Mouse (Mus musculus): ENCODE measurements around the gene Nr2e1. TPM values are rescaled to one million over a fixed set of nuclear protein-coding genes. Genes with fewer than 3 reads are reported as not detected.

Gene Nr2e1
- polyA plus RNA-seq (2012; rRNA removed): not detected in 2 replicates

DNA sequence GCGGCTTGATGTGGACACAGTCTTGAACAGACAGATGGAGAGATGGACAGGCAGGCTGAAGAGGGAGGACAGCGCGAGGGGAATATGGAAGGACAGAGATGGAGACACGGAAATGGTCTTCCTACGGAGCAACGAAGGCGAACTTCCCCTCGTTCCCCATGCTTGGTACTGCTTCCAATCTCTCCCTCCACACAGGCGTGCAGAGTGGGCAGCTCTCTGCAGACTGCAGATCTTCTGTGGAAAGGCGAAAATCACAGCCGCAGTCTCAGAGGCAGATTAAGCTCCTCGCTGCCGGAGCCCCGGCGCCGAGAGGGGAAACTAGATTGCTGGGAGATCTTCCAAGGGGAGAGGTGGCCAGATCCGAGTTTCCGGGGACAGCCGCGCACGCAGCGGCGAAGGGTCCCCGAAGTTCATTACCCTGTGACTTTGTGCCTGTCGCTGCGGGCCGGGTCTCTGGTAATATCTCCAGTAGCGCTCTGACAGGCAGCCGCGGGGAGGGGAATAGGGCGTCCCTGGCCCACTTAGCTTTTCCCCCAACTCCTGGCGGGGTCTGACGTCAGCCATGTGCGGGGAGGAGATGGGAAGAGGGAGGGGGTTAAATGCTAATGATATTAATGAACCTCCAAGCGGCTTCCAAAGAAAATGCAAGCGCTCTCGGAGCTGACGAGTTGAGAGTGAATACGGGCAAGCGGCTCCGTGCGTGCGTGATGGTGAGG is at the start of gene Nr2e1, which contains the start of gene Ostm1:
Nr2e1 (minus strand) TSS at position 476 of the 716 bp plus-strand sequence.
Ostm1 (plus strand) TSS at position 666 of the 716 bp plus-strand sequence.
- no peak for DNase-seq
- no peak within 1 kb of the TSS for H3K4me3 ChIP-seq (replicated peaks; ENCODE audit: extremely low read depth, low read depth, low read length)
- 2% methylated on average over 43 of the region's 43 CpGs for WGBS
- H3K4me1 ChIP-seq (ENCODE audit: control insufficient read depth, insufficient read depth, low read length): peaks cover 3% of the 10 kb centered on the region; the same call in 1 of the 2 replicates
- no peak for TF ChIP-seq POLR2A (IDR thresholded peaks at IDR 0.05; ENCODE audit: borderline replicate concordance, extremely low read depth, low read depth, low read length)
- TF ChIP-seq CTCF (IDR thresholded peaks at IDR 0.05; ENCODE audit: insufficient read depth, low read length): no peak

GRCm38 (mm10) chr10:42632453-42633360 is 49.3 kb upstream of the Nr2e1 start:
- DNase-seq: peak; percentile 28
- 2% methylated on average over 39 of the region's 39 CpGs for WGBS
- Histone ChIP-seq H3K4me1 (ENCODE audit: control insufficient read depth, insufficient read depth, low read length) (peaks cover 15% of the 10 kb centered on the region; the same call in 1 of the 2 replicates), H3K4me3 (replicated peaks; ENCODE audit: extremely low read depth, low read depth, low read length) (peak overlapping the region; percentile 59)
- TF ChIP-seq POLR2A (IDR thresholded peaks at IDR 0.05; ENCODE audit: borderline replicate concordance, extremely low read depth, low read depth, low read length) (no peak), CTCF (IDR thresholded peaks at IDR 0.05; ENCODE audit: insufficient read depth, low read length) (no peak)

DNA sequence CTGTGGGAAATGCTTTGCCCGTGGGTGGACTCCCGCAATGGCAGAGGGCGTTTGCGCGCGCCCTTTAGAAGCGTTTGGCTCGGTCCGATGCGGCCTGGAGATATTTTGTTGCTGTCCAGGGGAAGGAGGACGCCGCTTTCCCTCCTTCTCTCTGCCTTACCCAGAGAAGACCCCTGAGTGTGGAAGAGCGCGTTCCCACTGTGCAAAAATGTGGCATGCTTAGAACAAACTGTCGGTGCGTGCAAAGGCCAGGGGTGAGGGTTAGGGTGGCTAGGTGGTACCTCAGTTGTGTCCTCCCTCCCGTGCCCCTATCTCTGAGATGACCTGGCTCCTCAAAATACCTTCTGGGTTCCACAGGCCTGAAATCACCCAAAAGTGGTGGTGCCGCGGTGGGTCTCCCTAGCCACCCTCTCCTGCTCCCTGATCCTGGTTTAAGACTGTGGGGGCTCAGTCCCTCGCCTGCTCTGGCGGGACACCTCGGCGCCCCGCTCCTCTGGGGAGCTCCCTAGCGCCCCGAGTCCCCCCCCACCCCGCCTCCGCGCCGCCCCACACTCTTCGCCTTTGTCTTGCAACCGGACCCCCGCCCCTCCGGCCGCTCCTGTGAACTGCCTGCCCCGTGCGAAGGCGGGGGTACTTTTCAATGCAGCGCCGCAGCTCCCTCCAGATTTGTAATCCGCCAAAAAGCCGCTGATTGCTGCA is 48.5 kb upstream of the Nr2e1 start:
- H3K4me3 ChIP-seq (replicated peaks; ENCODE audit: extremely low read depth, low read depth, low read length): no peak overlapping the region
- H3K4me1 ChIP-seq (ENCODE audit: control insufficient read depth, insufficient read depth, low read length): peaks cover 15% of the 10 kb centered on the region; the same call in 1 of the 2 replicates
- no peak for DNase-seq
- TF ChIP-seq CTCF (IDR thresholded peaks at IDR 0.05; ENCODE audit: insufficient read depth, low read length) (no peak), POLR2A (IDR thresholded peaks at IDR 0.05; ENCODE audit: borderline replicate concordance, extremely low read depth, low read depth, low read length) (no peak)
- 3% methylated on average over 42 of the region's 42 CpGs for WGBS

DNA sequence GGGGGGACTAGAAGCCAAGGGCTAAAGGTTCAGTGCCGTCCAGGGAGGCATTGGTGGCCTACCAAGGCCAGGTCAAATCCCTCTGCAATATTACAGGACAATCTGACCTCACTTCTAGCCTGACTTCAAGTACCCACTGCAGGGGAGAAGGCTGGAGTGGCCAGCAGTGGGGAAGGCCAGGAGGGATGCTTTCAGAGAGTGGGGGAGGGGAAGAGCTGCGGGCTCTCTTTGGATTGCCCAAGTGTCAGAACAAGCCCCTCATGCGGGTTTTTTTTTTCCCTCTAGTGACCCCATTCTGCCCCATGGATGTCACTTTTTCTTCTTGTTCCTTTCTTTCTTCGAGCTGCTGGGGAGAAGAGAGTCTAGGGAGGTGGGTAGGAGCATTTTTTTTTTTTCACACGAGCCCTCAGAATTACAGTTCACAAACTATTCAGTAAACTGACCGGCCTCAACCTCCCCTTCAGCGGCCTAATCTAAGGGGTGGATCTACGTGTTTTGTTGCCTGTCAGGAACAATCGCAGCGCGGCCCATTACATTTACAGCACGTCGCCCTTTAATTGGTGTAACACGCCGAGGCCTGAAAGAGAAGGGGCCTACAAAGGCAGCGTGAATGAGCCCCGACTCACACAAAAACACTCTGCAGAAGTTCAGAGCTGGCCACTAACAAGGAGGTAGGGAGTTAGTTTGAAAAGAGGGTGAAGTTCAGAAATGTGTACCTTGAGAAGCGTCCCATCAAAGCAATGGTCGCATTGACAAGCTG is 47.3 kb upstream of the Nr2e1 start:
- WGBS: 15% methylated on average over 19 of the region's 19 CpGs
- DNase-seq: no peak
- Histone ChIP-seq H3K4me1 (ENCODE audit: control insufficient read depth, insufficient read depth, low read length) (peaks cover 11% of the 10 kb centered on the region; the same call in 1 of the 2 replicates), H3K4me3 (replicated peaks; ENCODE audit: extremely low read depth, low read depth, low read length) (no peak overlapping the region)
- TF ChIP-seq CTCF (IDR thresholded peaks at IDR 0.05; ENCODE audit: insufficient read depth, low read length) (no peak), POLR2A (IDR thresholded peaks at IDR 0.05; ENCODE audit: borderline replicate concordance, extremely low read depth, low read depth, low read length) (no peak)

GRCm38 (mm10) chr10:42625907-42626306 is 42.5 kb upstream of the Nr2e1 start:
- Histone ChIP-seq H3K4me1 (ENCODE audit: control insufficient read depth, insufficient read depth, low read length) (no peaks in the 10 kb centered on the region), H3K4me3 (replicated peaks; ENCODE audit: extremely low read depth, low read depth, low read length) (no peak overlapping the region)
- DNase-seq: no peak
- WGBS: 72% methylated on average over 2 of the region's 2 CpGs
- TF ChIP-seq CTCF (IDR thresholded peaks at IDR 0.05; ENCODE audit: insufficient read depth, low read length) (no peak), POLR2A (IDR thresholded peaks at IDR 0.05; ENCODE audit: borderline replicate concordance, extremely low read depth, low read depth, low read length) (no peak)

DNA sequence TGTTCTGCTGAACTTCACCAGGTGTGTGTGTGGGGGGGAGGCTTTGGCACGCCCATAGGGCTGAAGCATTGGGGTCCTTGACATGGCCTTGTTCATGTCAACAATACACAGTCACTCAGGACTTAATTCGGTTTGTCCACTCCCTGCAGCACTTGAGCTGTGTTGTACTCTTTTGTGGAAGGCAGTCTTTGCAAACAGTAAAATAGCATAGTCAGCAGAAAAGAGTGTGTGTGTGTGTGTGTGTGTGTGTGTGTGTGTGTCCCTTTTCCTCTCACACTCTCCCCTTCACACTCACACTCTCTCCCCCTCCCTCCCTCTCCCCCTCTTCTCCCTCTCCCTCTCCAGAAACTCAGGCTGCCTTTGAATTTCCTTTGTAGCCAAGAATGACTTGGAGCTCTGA is 34.9 kb upstream of the Nr2e1 start:
- Histone ChIP-seq H3K4me1 (ENCODE audit: control insufficient read depth, insufficient read depth, low read length) (no peaks in the 10 kb centered on the region), H3K4me3 (replicated peaks; ENCODE audit: extremely low read depth, low read depth, low read length) (no peak overlapping the region)
- no peak for DNase-seq
- 32% methylated on average over 2 of the region's 2 CpGs for WGBS
- TF ChIP-seq POLR2A (IDR thresholded peaks at IDR 0.05; ENCODE audit: borderline replicate concordance, extremely low read depth, low read depth, low read length) (no peak), CTCF (IDR thresholded peaks at IDR 0.05; ENCODE audit: insufficient read depth, low read length) (no peak)

GRCm38 (mm10) chr10:42614766-42615165 is 31.3 kb upstream of the Nr2e1 start:
- 22% methylated on average over 9 of the region's 9 CpGs for WGBS
- Histone ChIP-seq H3K4me1 (ENCODE audit: control insufficient read depth, insufficient read depth, low read length) (no peaks in the 10 kb centered on the region), H3K4me3 (replicated peaks; ENCODE audit: extremely low read depth, low read depth, low read length) (no peak overlapping the region)
- DNase-seq: no peak
- no peak for TF ChIP-seq CTCF (IDR thresholded peaks at IDR 0.05; ENCODE audit: insufficient read depth, low read length)
- TF ChIP-seq POLR2A (IDR thresholded peaks at IDR 0.05; ENCODE audit: borderline replicate concordance, extremely low read depth, low read depth, low read length): no peak

DNA sequence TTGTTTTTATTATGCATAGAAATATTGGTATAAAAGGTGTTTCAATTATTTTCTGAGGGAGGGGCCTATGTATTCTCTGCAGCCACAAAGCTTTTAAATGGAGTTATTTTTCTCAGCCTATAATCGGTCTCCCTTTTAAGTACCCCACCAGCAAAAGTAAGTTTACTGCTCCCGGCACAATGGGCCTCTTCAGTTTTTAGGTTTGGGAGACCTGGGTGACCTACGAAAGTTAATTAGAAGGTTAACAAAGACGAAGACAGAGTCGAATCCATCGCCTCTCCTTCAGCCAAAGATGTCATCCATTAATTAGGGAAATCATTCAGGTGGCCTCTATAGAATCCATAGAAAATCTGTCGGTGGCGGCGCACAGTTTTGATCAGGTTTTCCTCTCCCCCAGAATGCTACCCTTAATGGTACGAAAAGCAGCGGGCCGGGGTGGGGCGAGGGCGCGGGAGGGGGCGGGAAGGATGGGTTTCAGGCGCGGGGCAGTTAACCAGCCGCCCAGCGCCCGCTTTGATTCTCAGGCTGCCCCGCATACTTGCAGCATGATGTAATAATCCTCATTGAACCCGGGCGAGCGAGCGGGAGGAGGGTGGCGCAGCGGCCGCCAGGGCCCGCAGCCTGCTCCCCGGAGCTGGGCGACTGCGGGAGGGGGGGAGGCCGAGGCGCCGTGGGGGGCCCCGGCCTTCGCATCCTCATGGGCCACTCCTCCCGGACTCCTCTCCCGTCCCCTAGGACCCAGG is 30.4 kb upstream of the Nr2e1 start:
- TF ChIP-seq POLR2A (IDR thresholded peaks at IDR 0.05; ENCODE audit: borderline replicate concordance, extremely low read depth, low read depth, low read length) (no peak), CTCF (IDR thresholded peaks at IDR 0.05; ENCODE audit: insufficient read depth, low read length) (no peak)
- 3% methylated on average over 36 of the region's 40 CpGs for WGBS
- DNase-seq: no peak
- H3K4me3 ChIP-seq (replicated peaks; ENCODE audit: extremely low read depth, low read depth, low read length): no peak overlapping the region
- H3K4me1 ChIP-seq (ENCODE audit: control insufficient read depth, insufficient read depth, low read length): no peaks in the 10 kb centered on the region

Measured in lung, adult 2 months (tissue).